In genomic region chr8:34275977-34276660, GRCm38 (mm10) we compare ENCODE assay signal across 13 mouse cellular contexts.
DNase-seq lines count a peak whose midpoint lies in the region; ATAC-seq and TF ChIP-seq lines count a peak whose summit lies in the region.
"Had no signal": no experiment of that assay in that cellular context is flagged by ENCODE, and none has a peak within 500 bp of the region (broad histone marks: within the 10 kb centered on the region; RNA-seq: fewer than 3 reads in every experiment).

No protein-coding gene starts in this region.

- no peaks in the 10 kb centered on the region for H3K9me3 ChIP-seq in liver, postnatal 0 days (ENCODE audit: low read length)
- no peaks in the 10 kb centered on the region for H3K9me3 ChIP-seq in forebrain, embryonic 12.5 days
- H3K9me3 ChIP-seq: forebrain, embryonic 15.5 days; limb, embryonic 15.5 days had no signal

- no peaks in the 10 kb centered on the region for H3K4me1 ChIP-seq in liver, postnatal 0 days (ENCODE audit: insufficient read depth)
- H3K4me1 ChIP-seq in forebrain, embryonic 12.5 days = no peaks in the 10 kb centered on the region
- H3K4me1 ChIP-seq: embryonic facial prominence, embryonic 13.5 days; forebrain, embryonic 15.5 days; limb, embryonic 15.5 days had no signal

- H3K27ac ChIP-seq in liver, postnatal 0 days (ENCODE audit: low read depth) = no peak overlapping the region
- H3K27ac ChIP-seq in forebrain, embryonic 12.5 days = no peak overlapping the region
- H3K27ac ChIP-seq: embryonic facial prominence, embryonic 13.5 days; forebrain, embryonic 15.5 days; gastrocnemius, adult 2 months; limb, embryonic 15.5 days had no signal

- H3K36me3 ChIP-seq in liver, postnatal 0 days (replicated peaks; ENCODE audit: insufficient read depth, low read length) = no peaks in the 10 kb centered on the region
- H3K36me3 ChIP-seq in forebrain, embryonic 12.5 days (replicated peaks) = no peaks in the 10 kb centered on the region
- H3K36me3 ChIP-seq: embryonic facial prominence, embryonic 13.5 days; forebrain, embryonic 15.5 days; limb, embryonic 15.5 days had no signal

- H3K9ac ChIP-seq in liver, postnatal 0 days (replicated peaks) = no peak overlapping the region
- H3K9ac ChIP-seq in forebrain, embryonic 12.5 days = no peak overlapping the region
- H3K9ac ChIP-seq: embryonic facial prominence, embryonic 13.5 days; forebrain, embryonic 15.5 days; limb, embryonic 15.5 days; lung, embryonic 14.5 days had no signal

- TF ChIP-seq CTCF in liver, postnatal 0 days (IDR thresholded peaks at IDR 0.05; ENCODE audit: low read depth) = no peak

- no peak for ATAC-seq in liver, postnatal 0 days
- ATAC-seq in forebrain, embryonic 12.5 days (ENCODE audit: low FRiP score) = no peak
- ATAC-seq: forebrain, embryonic 15.5 days; intestine, embryonic 16.5 days had no signal

- no peak for DNase-seq in liver, postnatal 0 days
- DNase-seq in liver = no peak
- DNase-seq in Muller cell, postnatal 12 days (ENCODE audit: inconsistent ontology term) = peak; percentile 74
- DNase-seq in adrenal gland, postnatal 36 days = peak; percentile 37 to 54
- no peak for DNase-seq in c-Kit-positive CD71-positive TER-119-positive erythroid progenitor cells, embryonic 14.5 days (ENCODE audit: low spot score)
- no peak for DNase-seq in spleen, postnatal 14 days (ENCODE audit: low spot score in 2 of 2)
- DNase-seq: gastrocnemius, adult 2 months; lung, embryonic 14.5 days had no signal

- H3K4me3 ChIP-seq in liver, postnatal 0 days (ENCODE audit: low read depth, low read length) = no peak overlapping the region
- no peak overlapping the region for H3K4me3 ChIP-seq in forebrain, embryonic 12.5 days (replicated peaks)
- H3K4me3 ChIP-seq: embryonic facial prominence, embryonic 13.5 days; forebrain, embryonic 15.5 days; gastrocnemius, adult 2 months; limb, embryonic 15.5 days had no signal

- H3K27me3 ChIP-seq in liver, postnatal 0 days (ENCODE audit: insufficient read depth, low read length) = no peaks in the 10 kb centered on the region
- no peaks in the 10 kb centered on the region for H3K27me3 ChIP-seq in forebrain, embryonic 12.5 days
- H3K27me3 ChIP-seq: embryonic facial prominence, embryonic 13.5 days; forebrain, embryonic 15.5 days; limb, embryonic 15.5 days had no signal

- H3K4me2 ChIP-seq in liver, postnatal 0 days (ENCODE audit: low read depth, low read length) = no peak overlapping the region
- H3K4me2 ChIP-seq in forebrain, embryonic 12.5 days = no peak overlapping the region
- H3K4me2 ChIP-seq: embryonic facial prominence, embryonic 13.5 days; forebrain, embryonic 15.5 days; limb, embryonic 15.5 days; lung, embryonic 14.5 days had no signal

- TF ChIP-seq EP300 in liver, postnatal 0 days (IDR thresholded peaks at IDR 0.05; ENCODE audit: low read depth) = 0 out of 2 replicates have a peak, but pooled peaks have one; percentile 26

- WGBS in liver, postnatal 0 days (ENCODE audit: insufficient replicate concordance) = 55% methylated on average over 7 of the region's 7 CpGs
- 90% methylated on average over 7 of the region's 7 CpGs for WGBS in forebrain, embryonic 12.5 days

Comparison
In these comparisons a context has a peak if more than half of its experiments do, and no peak if none do; other contexts are left out.
1. DNase-seq: peak in Muller cell, postnatal 12 days (single experiment) and adrenal gland, postnatal 36 days (2 of 2); none in liver, postnatal 0 days (single experiment), liver (single experiment), c-Kit-positive CD71-positive TER-119-positive erythroid progenitor cells, embryonic 14.5 days (single experiment) and spleen, postnatal 14 days (0 of 2).